Mouse (Mus musculus): ENCODE measurements at regions not wholly inside any gene's neighbourhood (a gene's known extent, or its start where the extent isn't known, plus 50 kb on each side); places are given as distances from the start of the nearest gene placed in this dataset.

DNA sequence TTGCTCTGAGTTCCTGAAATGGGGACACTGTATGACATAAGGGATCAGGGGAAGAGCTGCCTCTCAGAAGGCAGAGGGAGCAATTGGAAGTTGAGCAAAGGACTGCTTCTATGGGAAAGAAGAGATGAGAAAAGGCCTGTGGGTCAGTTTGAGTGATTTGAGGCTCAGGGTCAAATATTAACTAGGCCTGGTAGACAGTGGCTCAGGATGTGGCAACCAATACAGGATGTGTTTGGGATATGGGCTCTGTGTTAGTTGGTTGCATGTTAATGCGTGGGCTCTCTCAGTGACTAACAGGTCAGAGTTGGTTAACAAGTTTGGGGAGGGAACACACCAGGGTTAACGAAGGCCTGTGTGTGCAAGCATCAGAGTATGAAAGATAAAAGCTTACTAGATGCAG lies 169.3 kb upstream of the Gmds start:
- no peak for TF ChIP-seq POLR2A (IDR thresholded peaks at IDR 0.05; ENCODE audit: low read depth, low read length)
- no peak for TF ChIP-seq CTCF (IDR thresholded peaks at IDR 0.05; ENCODE audit: borderline replicate concordance, insufficient read depth, low read length)
